Mouse (Mus musculus): ENCODE measurements at regions not wholly inside any gene's neighbourhood (a gene's known extent, or its start where the extent isn't known, plus 50 kb on each side); places are given as distances from the start of the nearest gene placed in this dataset.

- H3K27me3 ChIP-seq, result no peaks in the 10 kb centered on the region
- H3K4me3 ChIP-seq (replicated peaks), result no peak overlapping the region
- peaks cover 2% of the 10 kb centered on the region for H3K9me3 ChIP-seq
- H3K4me2 ChIP-seq (replicated peaks), result no peak overlapping the region
- no peak overlapping the region for H3K9ac ChIP-seq (replicated peaks)
- ATAC-seq, result no peak
- H3K4me1 ChIP-seq (replicated peaks), result 0 out of 2 replicates have a peak, but pooled peaks cover 4% of the 10 kb centered on the region
- WGBS, result 58% methylated on average over 5 of the region's 5 CpGs
- H3K36me3 ChIP-seq, result no peaks in the 10 kb centered on the region
- H3K27ac ChIP-seq, result no peak overlapping the region
These were observed 133.0 kb upstream of the Btbd3 start for GRCm38 (mm10) chr2:138123331-138123730.

- H3K9ac ChIP-seq (replicated peaks), result no peak overlapping the region
- ATAC-seq, result no peak
- no peak overlapping the region for H3K4me3 ChIP-seq (replicated peaks)
- no peak overlapping the region for H3K4me2 ChIP-seq (replicated peaks)
- no peaks in the 10 kb centered on the region for H3K27me3 ChIP-seq
- 67% methylated on average over 1 of the region's 1 CpGs for WGBS
- peaks cover 6% of the 10 kb centered on the region for H3K9me3 ChIP-seq
- H3K36me3 ChIP-seq, result no peaks in the 10 kb centered on the region
- no peak overlapping the region for H3K27ac ChIP-seq
- 0 out of 2 replicates have a peak, but pooled peaks cover 4% of the 10 kb centered on the region for H3K4me1 ChIP-seq (replicated peaks)
These were observed 135.5 kb upstream of the Btbd3 start for GRCm38 (mm10) chr2:138120868-138121267.

- peaks cover 6% of the 10 kb centered on the region for H3K9me3 ChIP-seq
- no peak for ATAC-seq
- no peaks in the 10 kb centered on the region for H3K27me3 ChIP-seq
- H3K4me2 ChIP-seq (replicated peaks), result no peak overlapping the region
- WGBS, result 83% methylated on average over 2 of the region's 2 CpGs
- H3K4me1 ChIP-seq (replicated peaks), result 0 out of 2 replicates have a peak, but pooled peaks cover 4% of the 10 kb centered on the region
- no peak overlapping the region for H3K9ac ChIP-seq (replicated peaks)
- H3K36me3 ChIP-seq, result no peaks in the 10 kb centered on the region
- no peak overlapping the region for H3K27ac ChIP-seq
- no peak overlapping the region for H3K4me3 ChIP-seq (replicated peaks)
These were observed 136.2 kb upstream of the Btbd3 start for GRCm38 (mm10) chr2:138120131-138120530.

DNA sequence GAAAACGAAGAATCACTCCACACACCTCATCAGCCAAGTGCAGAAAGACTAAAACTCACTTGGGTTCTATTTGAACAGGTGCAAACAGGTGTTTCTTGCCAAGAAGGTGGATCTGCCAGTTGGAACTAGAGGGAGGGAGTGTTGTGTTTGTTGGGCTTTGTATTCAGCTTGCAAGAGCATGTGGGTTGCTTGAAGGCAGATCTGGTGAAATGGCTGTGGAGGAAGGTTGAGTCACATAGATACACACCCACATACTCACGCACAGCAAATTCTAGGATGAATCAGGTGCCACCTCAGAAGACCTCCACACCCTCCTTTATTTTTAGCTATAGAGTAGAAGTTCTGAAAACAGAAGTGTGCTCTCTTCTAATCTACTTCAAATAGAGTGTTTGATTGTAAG lies 156.6 kb upstream of the Btbd3 start:
- H3K4me2 ChIP-seq (replicated peaks), result no peak overlapping the region
- no peak overlapping the region for H3K9ac ChIP-seq (replicated peaks)
- no peak for ATAC-seq
- no peaks in the 10 kb centered on the region for H3K36me3 ChIP-seq
- H3K4me1 ChIP-seq (replicated peaks), result no peaks in the 10 kb centered on the region
- no peaks in the 10 kb centered on the region for H3K9me3 ChIP-seq
- H3K4me3 ChIP-seq (replicated peaks), result no peak overlapping the region
- H3K27ac ChIP-seq, result no peak overlapping the region
- 92% methylated on average over 2 of the region's 2 CpGs for WGBS
- H3K27me3 ChIP-seq, result no peaks in the 10 kb centered on the region

DNA sequence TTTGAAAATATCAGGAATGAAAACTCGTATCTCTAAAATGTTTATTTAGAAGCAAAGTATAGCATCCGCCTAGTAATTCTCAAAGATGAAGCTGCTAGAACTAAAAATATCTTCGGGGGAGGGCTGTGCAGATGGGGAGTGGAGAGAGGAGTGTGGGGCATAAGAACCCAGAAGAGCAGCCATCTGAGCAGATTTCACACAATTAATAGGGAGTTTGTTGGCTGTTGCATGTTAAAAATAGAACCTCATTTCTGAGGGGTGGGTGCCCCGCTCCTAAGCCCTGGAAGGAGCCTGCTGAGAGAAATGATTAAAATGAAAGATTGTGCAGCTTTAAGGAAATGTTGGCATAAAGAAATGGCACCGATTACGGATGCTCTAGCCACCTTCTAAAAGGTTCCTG lies 171.0 kb upstream of the Btbd3 start:
- no peak for ATAC-seq
- WGBS, result 88% methylated on average over 6 of the region's 6 CpGs
- H3K36me3 ChIP-seq, result no peaks in the 10 kb centered on the region
- no peak overlapping the region for H3K9ac ChIP-seq (replicated peaks)
- no peaks in the 10 kb centered on the region for H3K9me3 ChIP-seq
- no peak overlapping the region for H3K4me3 ChIP-seq (replicated peaks)
- no peaks in the 10 kb centered on the region for H3K4me1 ChIP-seq (replicated peaks)
- no peak overlapping the region for H3K27ac ChIP-seq
- H3K4me2 ChIP-seq (replicated peaks), result no peak overlapping the region
- H3K27me3 ChIP-seq, result no peaks in the 10 kb centered on the region

DNA sequence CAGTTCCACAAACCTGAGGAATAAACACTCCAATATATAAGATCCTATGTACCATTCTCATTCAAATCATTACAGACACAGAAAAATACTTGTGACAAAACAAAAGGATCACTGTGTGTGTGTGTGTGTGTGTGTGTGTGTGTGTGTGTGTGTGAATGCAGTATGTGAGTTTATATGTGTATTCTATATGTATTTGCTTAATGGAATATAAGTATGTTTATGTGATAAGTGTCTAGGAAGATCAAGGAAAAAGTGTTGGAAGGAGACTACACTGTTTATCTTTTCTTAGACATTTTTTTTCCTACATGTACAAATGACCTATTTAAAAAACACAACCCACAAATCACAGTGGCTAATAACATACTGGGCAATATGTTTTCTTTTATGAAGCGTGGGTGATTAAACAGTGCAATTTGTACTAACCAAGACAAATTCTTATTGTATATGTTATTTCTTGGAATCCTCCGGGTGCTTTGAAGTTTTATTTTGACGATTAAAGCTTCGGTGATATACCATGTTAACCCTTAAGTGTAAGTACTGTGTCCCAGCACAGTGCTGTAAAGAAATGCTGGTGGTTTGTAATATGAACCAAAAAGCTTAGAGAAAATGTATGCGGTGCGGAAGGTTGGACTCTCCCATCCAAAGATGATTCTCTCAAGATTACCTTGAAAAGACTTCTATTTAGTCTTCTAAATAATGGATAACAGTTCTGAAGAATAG lies 171.6 kb upstream of the Btbd3 start:
- no peaks in the 10 kb centered on the region for H3K9me3 ChIP-seq
- ATAC-seq, result no peak
- H3K4me2 ChIP-seq (replicated peaks), result no peak overlapping the region
- H3K4me3 ChIP-seq (replicated peaks), result no peak overlapping the region
- no peak overlapping the region for H3K9ac ChIP-seq (replicated peaks)
- H3K27me3 ChIP-seq, result no peaks in the 10 kb centered on the region
- H3K36me3 ChIP-seq, result no peaks in the 10 kb centered on the region
- H3K4me1 ChIP-seq (replicated peaks), result no peaks in the 10 kb centered on the region
- no peak overlapping the region for H3K27ac ChIP-seq
- 89% methylated on average over 6 of the region's 6 CpGs for WGBS

DNA sequence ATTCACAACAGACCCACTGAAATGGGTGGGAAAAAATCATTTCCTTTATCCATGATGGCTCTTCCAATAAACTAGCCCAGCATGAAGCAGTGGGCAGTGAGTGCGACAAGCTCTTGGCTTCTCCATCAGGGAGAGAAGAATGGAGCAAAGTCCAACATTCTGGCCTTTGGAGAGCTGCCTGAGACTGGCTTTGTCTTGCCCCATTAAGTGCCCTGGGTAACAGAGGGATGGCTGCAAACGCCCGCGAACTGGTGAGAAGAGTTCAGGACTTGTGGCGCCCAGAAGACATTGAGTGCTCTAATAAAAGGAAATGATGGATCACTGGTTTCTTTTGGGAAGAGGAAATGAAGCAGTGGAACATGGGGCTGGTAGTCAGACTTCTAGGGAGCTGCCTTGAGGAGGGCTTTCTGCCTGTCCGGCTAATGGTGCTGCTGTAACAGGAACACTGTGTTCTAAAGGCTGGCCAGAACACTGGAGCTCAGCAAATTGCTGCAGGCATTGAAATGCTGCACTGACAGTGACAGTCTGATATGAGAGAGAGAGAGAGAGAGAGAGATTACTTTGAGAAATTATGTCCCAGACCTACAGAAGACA lies 182.2 kb upstream of the Btbd3 start:
- WGBS, result 72% methylated on average over 6 of the region's 6 CpGs
- Histone ChIP-seq H3K27ac (no peak overlapping the region), H3K4me1 (replicated peaks) (peaks cover 4% of the 10 kb centered on the region; the same call in 1 of the 2 replicates), H3K4me2 (replicated peaks) (no peak overlapping the region), H3K9me3 (no peaks in the 10 kb centered on the region), H3K4me3 (replicated peaks) (no peak overlapping the region), H3K9ac (replicated peaks) (no peak overlapping the region), H3K36me3 (no peaks in the 10 kb centered on the region), H3K27me3 (no peaks in the 10 kb centered on the region)
- ATAC-seq, result no peak

DNA sequence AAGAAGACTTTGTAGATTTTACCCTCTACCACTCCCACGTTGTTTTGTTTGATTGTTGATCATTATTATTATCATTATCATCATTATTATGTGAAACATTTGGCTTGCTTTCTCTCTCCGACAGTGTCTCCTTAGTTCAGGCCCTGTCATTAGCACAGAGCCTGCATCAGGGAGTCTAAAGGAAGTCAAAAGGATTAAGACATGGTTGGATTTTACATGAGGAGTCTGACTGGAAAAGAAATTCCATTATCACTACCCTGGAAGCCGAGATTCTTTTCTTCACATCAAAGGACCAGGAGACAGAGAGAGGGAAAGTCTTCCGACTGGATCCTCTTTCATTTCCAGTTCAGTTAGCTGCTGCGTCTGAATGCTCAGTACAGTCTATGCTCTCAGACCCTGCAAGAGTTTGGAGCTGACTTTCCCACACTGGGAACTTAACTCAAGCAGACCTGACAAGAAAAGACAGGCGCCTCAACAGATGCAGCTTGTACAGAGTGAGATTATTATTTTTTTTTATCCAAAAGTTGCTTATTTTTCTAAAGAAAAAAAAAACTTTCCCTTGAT lies 184.1 kb upstream of the Btbd3 start:
- WGBS, result 11% methylated on average over 6 of the region's 6 CpGs

GRCm38 (mm10) chr2:138053081-138053480 lies 203.3 kb upstream of the Btbd3 start:
- H3K4me1 ChIP-seq (replicated peaks), result no peaks in the 10 kb centered on the region
- no peaks in the 10 kb centered on the region for H3K27me3 ChIP-seq
- 93% methylated on average over 4 of the region's 4 CpGs for WGBS
- H3K9me3 ChIP-seq, result no peaks in the 10 kb centered on the region
- no peak for ATAC-seq
- no peak overlapping the region for H3K27ac ChIP-seq
- no peaks in the 10 kb centered on the region for H3K36me3 ChIP-seq
- no peak overlapping the region for H3K4me3 ChIP-seq (replicated peaks)
- H3K9ac ChIP-seq (replicated peaks), result no peak overlapping the region
- H3K4me2 ChIP-seq (replicated peaks), result no peak overlapping the region

More for the DNA sequence above, 184.1 kb upstream of the Btbd3 start:
- Histone ChIP-seq H3K36me3 (no peaks in the 10 kb centered on the region), H3K27me3 (no peaks in the 10 kb centered on the region), H3K4me2 (replicated peaks) (no peak overlapping the region), H3K9me3 (no peaks in the 10 kb centered on the region), H3K4me1 (replicated peaks) (peaks cover 4% of the 10 kb centered on the region; the same call in 1 of the 2 replicates), H3K27ac (no peak overlapping the region), H3K4me3 (replicated peaks) (no peak overlapping the region), H3K9ac (replicated peaks) (no peak overlapping the region)
- ATAC-seq, result 0 out of 2 replicates have a peak, but pooled peaks have one; percentile 24

GRCm38 (mm10) chr2:138048341-138048740 lies 208.0 kb upstream of the Btbd3 start:
- no peaks in the 10 kb centered on the region for H3K36me3 ChIP-seq
- no peaks in the 10 kb centered on the region for H3K9me3 ChIP-seq
- H3K4me2 ChIP-seq (replicated peaks), result no peak overlapping the region
- ATAC-seq, result no peak
- H3K27me3 ChIP-seq, result no peaks in the 10 kb centered on the region
- H3K9ac ChIP-seq (replicated peaks), result no peak overlapping the region
- no peak overlapping the region for H3K27ac ChIP-seq
- H3K4me1 ChIP-seq (replicated peaks), result peaks cover 17% of the 10 kb centered on the region
- 81% methylated on average over 5 of the region's 5 CpGs for WGBS
- no peak overlapping the region for H3K4me3 ChIP-seq (replicated peaks)

- Histone ChIP-seq H3K9ac (replicated peaks) (no peak overlapping the region), H3K4me3 (replicated peaks) (no peak overlapping the region), H3K4me1 (replicated peaks) (peaks cover 17% of the 10 kb centered on the region), H3K36me3 (no peaks in the 10 kb centered on the region), H3K27me3 (no peaks in the 10 kb centered on the region), H3K4me2 (replicated peaks) (no peak overlapping the region), H3K9me3 (no peaks in the 10 kb centered on the region), H3K27ac (no peak overlapping the region)
- ATAC-seq, result 0 out of 2 replicates have a peak, but pooled peaks have one; percentile 30
- WGBS, result 60% methylated on average over 11 of the region's 11 CpGs
These were observed 208.6 kb upstream of the Btbd3 start for GRCm38 (mm10) chr2:138047781-138048201.

DNA sequence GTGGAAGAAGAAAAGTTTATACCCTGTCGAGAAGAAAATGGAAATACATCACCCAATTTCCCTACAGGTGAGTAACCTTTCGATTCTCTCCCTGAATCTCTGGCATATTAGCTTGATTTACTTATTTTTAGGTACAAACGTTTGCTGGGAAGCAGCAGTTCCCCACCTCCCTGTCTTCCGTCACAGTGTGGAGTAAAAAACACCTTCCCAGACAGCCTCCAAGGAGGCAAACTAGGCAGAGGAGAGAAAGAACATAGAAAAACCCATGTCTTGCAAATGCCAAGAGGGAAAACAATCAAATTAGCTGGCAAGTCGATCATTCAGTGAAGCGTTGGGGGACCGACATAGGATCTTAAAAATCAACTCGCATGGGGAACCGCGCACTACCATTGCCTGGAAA lies 209.0 kb upstream of the Btbd3 start:
- whole genome bisulfite sequencing, result 75% methylated on average over 10 of the region's 10 CpGs
- H3K4me2 ChIP-seq (replicated peaks), result no peak overlapping the region
- H3K36me3 ChIP-seq, result no peaks in the 10 kb centered on the region
- H3K27me3 ChIP-seq, result no peaks in the 10 kb centered on the region
- H3K4me3 ChIP-seq (replicated peaks), result no peak overlapping the region
- no peak overlapping the region for H3K27ac ChIP-seq
- no peak for ATAC-seq
- H3K9ac ChIP-seq (replicated peaks), result no peak overlapping the region
- no peaks in the 10 kb centered on the region for H3K9me3 ChIP-seq
- peaks cover 17% of the 10 kb centered on the region for H3K4me1 ChIP-seq (replicated peaks)
